Comparison of ENCODE assay signal across 8 mouse cellular contexts in genomic region chr13:98390771-98391634, GRCm38 (mm10). TPM values are rescaled to one million over a fixed set of nuclear protein-coding genes. Genes with fewer than 3 reads are reported as not detected.
A peak's percentile ranks its signal among the peaks of the same experiment; 100 is the strongest.
DNase-seq lines count a peak whose midpoint lies in the region; ATAC-seq and TF ChIP-seq lines count a peak whose summit lies in the region.

No protein-coding gene starts in this region.

- no peak overlapping the region for H3K27ac ChIP-seq in kidney, adult 2 months (ENCODE audit: insufficient read depth, low read depth, low read length)
- peak overlapping the region; percentile 80 for H3K27ac ChIP-seq in kidney, embryonic 16.5 days (ENCODE audit: low read length)
- H3K27ac ChIP-seq in midbrain, embryonic 13.5 days: no peak overlapping the region

- peak overlapping the region; percentile 22; the same call in 1 of the 2 replicates for H3K4me3 ChIP-seq in kidney, adult 2 months (ENCODE audit: insufficient read depth, low read depth, low read length)
- H3K4me3 ChIP-seq in kidney, embryonic 16.5 days (ENCODE audit: low read length): peak overlapping the region; percentile 49
- H3K4me3 ChIP-seq in midbrain, embryonic 13.5 days (replicated peaks): peak overlapping the region; percentile 49

- H3K36me3 ChIP-seq in kidney, adult 2 months (ENCODE audit: control insufficient read depth, insufficient read depth, low read length): no peaks in the 10 kb centered on the region
- no peaks in the 10 kb centered on the region for H3K36me3 ChIP-seq in kidney, embryonic 16.5 days (ENCODE audit: insufficient read depth, low read length)
- no peaks in the 10 kb centered on the region for H3K36me3 ChIP-seq in midbrain, embryonic 13.5 days

- no peaks in the 10 kb centered on the region; the same call in 1 of the 2 replicates for H3K4me1 ChIP-seq in kidney, adult 2 months (ENCODE audit: control insufficient read depth, insufficient read depth, low read length)
- H3K4me1 ChIP-seq in kidney, embryonic 16.5 days (ENCODE audit: insufficient read depth, low read length): peaks cover 35% of the 10 kb centered on the region
- H3K4me1 ChIP-seq in midbrain, embryonic 13.5 days (replicated peaks): peaks cover 14% of the 10 kb centered on the region

- H3K4me2 ChIP-seq in kidney, embryonic 16.5 days (replicated peaks; ENCODE audit: low read depth, low read length): peak overlapping the region; percentile 72
- H3K4me2 ChIP-seq in midbrain, embryonic 13.5 days (replicated peaks): peak overlapping the region; percentile 82

- H3K9me3 ChIP-seq in kidney, embryonic 16.5 days (ENCODE audit: low read length): peaks cover 6% of the 10 kb centered on the region
- H3K9me3 ChIP-seq in midbrain, embryonic 13.5 days: peaks cover 8% of the 10 kb centered on the region; the same call in 1 of the 2 replicates

- no peak for TF ChIP-seq POLR2A in kidney, adult 2 months (IDR thresholded peaks at IDR 0.05; ENCODE audit: low read depth, low read length)

- peak overlapping the region; percentile 63 for H3K9ac ChIP-seq in kidney, embryonic 16.5 days (replicated peaks; ENCODE audit: low read length)
- 0 out of 2 replicates have a peak overlapping the region, but pooled peaks have one; percentile 48 for H3K9ac ChIP-seq in midbrain, embryonic 13.5 days (replicated peaks)

- ATAC-seq in kidney, embryonic 16.5 days (ENCODE audit: low FRiP score, low TSS enrichment): peak; percentile 84
- ATAC-seq in midbrain, embryonic 13.5 days: peak; percentile 83

- TF ChIP-seq CTCF in kidney, adult 2 months (conservative IDR thresholded peaks at IDR 0.05; ENCODE audit: insufficient read depth, insufficient read length, low read depth, low read length): no peak

- DNase-seq in kidney, adult 2 months: peak; percentile 6
- no peak for DNase-seq in kidney, adult 11 months
- peak; percentile 56 for DNase-seq in ZHBTc4 (ENCODE audit: low read depth, low spot score)
- peak; percentile 36 to 66 for DNase-seq in gastrocnemius, postnatal 4 days (ENCODE audit: low spot score in 2 of 2)
- DNase-seq in left cerebral cortex, postnatal 14 days (ENCODE audit: low spot score in 2 of 2): no peak
- DNase-seq in ovary, adult 18-20 months (ENCODE audit: low spot score): no peak

- 3% methylated on average over 68 of the region's 68 CpGs for WGBS in kidney, adult 2 months
- WGBS in kidney, embryonic 16.5 days: under 1% methylated on average over 62 of the region's 68 CpGs
- WGBS in midbrain, embryonic 13.5 days: under 1% methylated on average over 68 of the region's 68 CpGs

- H3K27me3 ChIP-seq in kidney, adult 2 months (replicated peaks; ENCODE audit: control insufficient read depth, insufficient read depth, low read length): peaks cover 6% of the 10 kb centered on the region; the same call in 1 of the 2 replicates
- H3K27me3 ChIP-seq in kidney, embryonic 16.5 days (ENCODE audit: insufficient read depth, low read length): peaks cover 50% of the 10 kb centered on the region
- H3K27me3 ChIP-seq in midbrain, embryonic 13.5 days: peaks cover 85% of the 10 kb centered on the region

- intact Hi-C loops in left cerebral cortex, postnatal 14 days (cut with DNase I): no loop called here

RNA-seq across cellular contexts. Expression of gene Foxd1, which starts 37.0 kb away (rescaled TPM):
- polyA plus RNA-seq in kidney, adult 2 months (2012; rRNA removed): 0.91 and 1.1 TPM in 2 replicates
- under 1 TPM; 0.44 to 0.60 TPM for total RNA-seq in gastrocnemius, postnatal 4 days (2021)
- polyA plus RNA-seq in kidney, embryonic 16.5 days (2015; fragmentation: Nextera tagmentation; extraction: Ambion mirVana): 2.5 and 3.1 TPM in 2 replicates
- 0.80 and 0.86 TPM in 2 replicates for polyA plus RNA-seq in midbrain, embryonic 13.5 days (2015; fragmentation: Nextera tagmentation; extraction: Ambion mirVana)
- total RNA-seq in left cerebral cortex, postnatal 14 days (2021): 1 to 10 TPM; 1.7 to 2.0 TPM

Comparison
In these comparisons a context has a peak if more than half of its experiments do, and no peak if none do; other contexts are left out.
1. DNase-seq: peak in kidney, adult 2 months (single experiment), ZHBTc4 (single experiment) and gastrocnemius, postnatal 4 days (2 of 2); none in kidney, adult 11 months (single experiment), left cerebral cortex, postnatal 14 days (0 of 2) and ovary, adult 18-20 months (single experiment).
2. Peak in every context shown above with its lines, with median percentiles within 50 percentile points of each other: H3K4me3 ChIP-seq.